Mouse (Mus musculus): Measurements from ENCODE around the gene Scrt2.

GRCm38 (mm10) chr2:152083411-152083810 is 2.1 kb downstream of the Scrt2 start:
- TF ChIP-seq POLR2A (IDR thresholded peaks at IDR 0.05; ENCODE audit: low read depth, low read length), result no peak
- TF ChIP-seq CTCF (IDR thresholded peaks at IDR 0.05; ENCODE audit: extremely low read depth, insufficient read length, insufficient replicate concordance, low read depth, low read length), result no peak

All from small intestine, adult 2 months (tissue).